Mouse (Mus musculus) MEL (cell line): ENCODE results near the gene Snrpd2. TPM values are rescaled to one million over a fixed set of nuclear protein-coding genes. Genes with fewer than 3 reads are reported as not detected.

Experiments
- DNase-seq: peaks from one replicate; pipeline ENCODE4 v3.0.0; 2011; ENCODE audit warnings: low read depth, low spot score
- H3K27ac ChIP-seq: 2 replicates; pipeline ENCODE4 v1.5.1; 2012; ENCODE audit warnings: low read depth, mild to moderate bottlenecking, control low read depth, low read length, moderate library complexity; ENCODE audit not compliant: control insufficient read depth
- H3K27me3 ChIP-seq, 2 experiments: fragments of 150-350 bp in 1 of 2; sonication (generic) in 1 of 2; 2 replicates each; pipeline ENCODE4 v1.6.1; 2012; ENCODE audit warnings: low read length in 2 of 2, mild to moderate bottlenecking in 2 of 2, improper control_type of control experiment in 1 of 2, moderate library complexity in 1 of 2; ENCODE audit not compliant: insufficient read depth in 2 of 2, control insufficient read depth in 1 of 2
- H3K36me3 ChIP-seq, 2 experiments: 2 replicates each; pipeline ENCODE4 v1.6.1; 2012 to 2014; ENCODE audit warnings: low read length in 2 of 2, improper control_type of control experiment in 1 of 2, inconsistent platforms in 1 of 2, mild to moderate bottlenecking in 1 of 2; ENCODE audit not compliant: insufficient read depth in 2 of 2, control insufficient read depth in 1 of 2
- H3K4me1 ChIP-seq, 2 experiments: fragments of 150-350 bp in 1 of 2; sonication (generic) in 1 of 2; 2 replicates each; pipeline ENCODE4 v1.6.1; 2012; ENCODE audit warnings: low read length in 2 of 2, improper control_type of control experiment in 1 of 2, mild to moderate bottlenecking in 1 of 2; ENCODE audit not compliant: insufficient read depth in 2 of 2, control insufficient read depth in 1 of 2
- H3K4me3 ChIP-seq, 2 experiments: fragments of 150-350 bp in 1 of 2; sonication (generic) in 1 of 2; 2 replicates each; pipeline ENCODE4 v1.5.1; 2012; ENCODE audit warnings: low read depth in 2 of 2, low read length in 2 of 2, mild to moderate bottlenecking in 2 of 2, moderate library complexity in 2 of 2, control low read depth in 1 of 2, improper control_type of control experiment in 1 of 2; ENCODE audit not compliant: control insufficient read depth in 1 of 2, insufficient read depth in 1 of 2
- H3K79me2 ChIP-seq: 2 replicates; pipeline ENCODE4 v1.6.1; 2012; ENCODE audit warnings: mild to moderate bottlenecking, low read length, moderate library complexity; ENCODE audit not compliant: control insufficient read depth, poor library complexity, insufficient read depth
- H3K9ac ChIP-seq: 2 replicates; pipeline ENCODE4 v1.6.1; 2012; ENCODE audit warnings: low read depth, mild to moderate bottlenecking, control low read depth, low read length, moderate library complexity; ENCODE audit not compliant: control insufficient read depth, poor library complexity, severe bottlenecking
- H3K9me3 ChIP-seq: fragments of 150-350 bp; sonication (generic); replicated peaks from 2 replicates; pipeline ENCODE4 v1.6.1; 2012; ENCODE audit warnings: mild to moderate bottlenecking, low read length, improper control_type of control experiment, moderate library complexity; ENCODE audit not compliant: insufficient read depth
- E2F4 ChIP-seq: IDR thresholded peaks from 2 replicates; pipeline ENCODE4 v1.6.1; 2011; ENCODE audit warnings: low read depth, low read length, improper control_type of control experiment, borderline replicate concordance
- ELF1 ChIP-seq: IDR thresholded peaks from 2 replicates; pipeline ENCODE4 v1.6.1; 2014; ENCODE audit warnings: low read depth, mild to moderate bottlenecking, inconsistent platforms, low read length, improper control_type of control experiment, moderate library complexity
- GATA1 ChIP-seq: IDR thresholded peaks from 2 replicates; pipeline ENCODE4 v1.6.1; 2011; ENCODE audit warnings: low read depth, low read length, improper control_type of control experiment
- KAT2A ChIP-seq: conservative IDR thresholded peaks from 2 replicates; pipeline ENCODE4 v1.6.1; 2012; ENCODE audit warnings: low read depth, low read length, improper control_type of control experiment, inconsistent platforms
- MAFK ChIP-seq: IDR thresholded peaks from 2 replicates; pipeline ENCODE4 v1.6.1; 2011; ENCODE audit warnings: low read depth, mild to moderate bottlenecking, low read length, improper control_type of control experiment, borderline replicate concordance
- MAX ChIP-seq: IDR thresholded peaks from 2 replicates; pipeline ENCODE4 v1.6.1; 2011; ENCODE audit warnings: low read length, improper control_type of control experiment
- MAZ ChIP-seq: IDR thresholded peaks from 2 replicates; pipeline ENCODE4 v1.6.1; 2012; ENCODE audit warnings: low read depth, mild to moderate bottlenecking, inconsistent platforms, low read length, improper control_type of control experiment
- MEF2A ChIP-seq: IDR thresholded peaks from 2 replicates; pipeline ENCODE4 v1.6.1; 2014; ENCODE audit warnings: low read depth, mild to moderate bottlenecking, inconsistent platforms, low read length, improper control_type of control experiment; ENCODE audit not compliant: poor library complexity, insufficient replicate concordance, severe bottlenecking; ENCODE audit errors: extremely low read depth
- MXI1 ChIP-seq: IDR thresholded peaks from 2 replicates; pipeline ENCODE4 v1.6.1; 2011; ENCODE audit warnings: mild to moderate bottlenecking, low read depth, low read length, improper control_type of control experiment
- MYB ChIP-seq: IDR thresholded peaks from 2 replicates; pipeline ENCODE4 v1.6.1; 2011; ENCODE audit warnings: mild to moderate bottlenecking, low read depth, low read length, improper control_type of control experiment
- MYC ChIP-seq: IDR thresholded peaks from 2 replicates; pipeline ENCODE4 v1.6.1; 2011; ENCODE audit warnings: low read depth, mild to moderate bottlenecking, low read length, improper control_type of control experiment, moderate library complexity
- NELFE ChIP-seq: IDR thresholded peaks from 2 replicates; pipeline ENCODE4 v1.6.1; 2011; ENCODE audit warnings: low read depth, low read length, improper control_type of control experiment
- POLR2AphosphoS2 ChIP-seq: IDR thresholded peaks from 2 replicates; pipeline ENCODE4 v1.6.1; 2011; ENCODE audit warnings: low read length, improper control_type of control experiment
- POLR2AphosphoS5 ChIP-seq: IDR thresholded peaks from 2 replicates; pipeline ENCODE4 v1.6.1; 2012; ENCODE audit warnings: low read depth, borderline replicate concordance, mild to moderate bottlenecking, inconsistent platforms, low read length, moderate library complexity, mixed read lengths
- SMC3 ChIP-seq: IDR thresholded peaks from 2 replicates; pipeline ENCODE4 v1.6.1; 2011; ENCODE audit warnings: low read depth, low read length, improper control_type of control experiment
- TAL1 ChIP-seq: IDR thresholded peaks from 2 replicates; pipeline ENCODE4 v1.6.1; 2012; ENCODE audit warnings: mild to moderate bottlenecking, inconsistent platforms, low read length, moderate library complexity, mixed read lengths
- TCF12 ChIP-seq: IDR thresholded peaks from 2 replicates; pipeline ENCODE4 v1.6.1; 2014; ENCODE audit warnings: low read depth, mild to moderate bottlenecking, inconsistent platforms, low read length, improper control_type of control experiment, moderate library complexity
- UBTF ChIP-seq: IDR thresholded peaks from 2 replicates; pipeline ENCODE4 v1.6.1; 2012; ENCODE audit warnings: low read depth, mild to moderate bottlenecking, inconsistent platforms, low read length, improper control_type of control experiment, moderate library complexity, borderline replicate concordance; ENCODE audit not compliant: insufficient read depth
- ZMIZ1 ChIP-seq: IDR thresholded peaks from 2 replicates; pipeline ENCODE4 v1.6.1; 2012; ENCODE audit warnings: low read depth, mild to moderate bottlenecking, inconsistent platforms, low read length, improper control_type of control experiment, moderate library complexity
- polyA plus RNA-seq, 2 experiments: library from polyadenylated mRNA; stranded (reverse) in 1 of 2; unstranded in 1 of 2; fragments of >175 nt in 1 of 2; fragments of >200 nt in 1 of 2; gene quantifications; 2 replicates each; pipeline versions ENCODE4 v1.2.1 to v1.2.4; 2012; ENCODE audit warnings: low replicate concordance in 2 of 2, low read depth in 1 of 2; ENCODE audit not compliant: insufficient read length in 2 of 2, insufficient read depth in 1 of 2, missing spikeins in 1 of 2
- total RNA-seq: library from RNA; depleted of rRNA; stranded (reverse); fragments of 300-350 nt; gene quantifications from 2 replicates; pipeline ENCODE4 v1.2.3, GENCODE M21; 2012; rRNA removed

The Snrpd2 gene
- total and polyA plus RNA-seq, 3 experiments = 234 to 345 TPM; not detected in 1

GRCm38 (mm10) chr7:19201660-19202059 lies 52.1 kb downstream of the Snrpd2 start:
- Histone ChIP-seq H3K9me3 (no peaks in the 10 kb centered on the region), H3K36me3 (no peaks in the 10 kb centered on the region), H3K4me3 (no peak overlapping the region), H3K27me3 (no peaks in the 10 kb centered on the region), H3K9ac (no peak overlapping the region), H3K27ac (no peak overlapping the region), H3K4me1 (no peaks in the 10 kb centered on the region), H3K79me2 (no peaks in the 10 kb centered on the region)
- DNase-seq = no peak
- TF ChIP-seq MAFK (no peak), ELF1 (no peak), ZMIZ1 (no peak), MYC (no peak), MAZ (no peak), TAL1 (no peak), E2F4 (no peak), MYB (no peak), UBTF (no peak), MXI1 (no peak)
- TF ChIP-seq, all 39 proteins: peak for 0

DNA sequence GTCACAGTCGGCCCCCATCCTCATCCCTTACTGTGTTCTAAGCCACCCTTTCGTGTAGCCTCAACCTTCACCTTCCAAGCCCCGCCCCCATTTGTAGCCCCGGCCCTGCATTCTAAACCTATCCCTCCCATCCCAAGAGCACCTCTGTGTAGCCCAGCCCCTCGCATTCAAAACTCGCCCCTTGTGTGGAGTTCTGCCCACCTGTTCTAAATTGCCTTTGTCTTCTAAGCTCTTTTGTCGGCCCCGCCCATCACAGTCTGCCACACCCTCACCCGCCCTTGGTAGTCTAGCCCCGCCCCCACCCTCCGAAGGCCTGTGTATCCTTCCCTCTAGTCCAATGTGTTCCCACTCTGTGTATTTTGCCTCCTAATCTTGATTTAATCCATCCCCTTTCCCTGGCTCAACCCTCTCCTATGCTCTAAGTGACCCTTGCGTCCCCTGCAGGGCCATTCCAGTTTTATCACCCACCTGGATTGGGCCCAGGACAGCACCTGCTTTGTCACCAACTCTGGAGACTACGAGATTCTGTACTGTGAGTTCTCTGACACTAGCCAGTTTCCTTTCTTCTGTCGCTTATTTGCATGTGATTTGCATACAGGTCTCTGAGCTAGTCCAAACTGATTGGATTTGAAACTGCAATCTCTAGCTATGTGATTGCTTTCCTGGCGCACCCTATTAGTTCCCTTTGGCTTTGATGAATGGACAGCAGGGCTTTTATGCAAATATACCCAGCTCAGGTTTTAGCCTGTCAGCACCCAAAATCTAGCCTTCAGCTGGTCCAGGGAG lies 52.7 kb downstream of the Snrpd2 start:
- TF ChIP-seq MXI1 (no peak), KAT2A (no peak), TCF12 (no peak), SMC3 (no peak), MEF2A (no peak), POLR2AphosphoS2 (no peak), MAZ (no peak), POLR2AphosphoS5 (no peak), NELFE (no peak), MAX (no peak), ELF1 (no peak), GATA1 (no peak), TAL1 (no peak), MYB (no peak)
- TF ChIP-seq, all 39 proteins: peak for 0

More for the DNA sequence above, 52.7 kb downstream of the Snrpd2 start:
- Histone ChIP-seq H3K36me3 (no peaks in the 10 kb centered on the region), H3K27ac (no peak overlapping the region), H3K9ac (no peak overlapping the region), H3K4me1 (no peaks in the 10 kb centered on the region), H3K4me3 (no peak overlapping the region), H3K27me3 (no peaks in the 10 kb centered on the region), H3K9me3 (no peaks in the 10 kb centered on the region), H3K79me2 (no peaks in the 10 kb centered on the region)
- no peak for DNase-seq

Other genes with a start within 250 kb of the Snrpd2 start
- gene Ccdc61, start 239.3 kb upstream of the Snrpd2 start, total RNA-seq = 19.7 TPM in 2 replicates
- 10 to 100 TPM in 1 of 2 experiments, not detected in 1; 69.8 TPM for gene Ccdc61, start 239.3 kb upstream of the Snrpd2 start, polyA plus RNA-seq
- gene Nova2, start 223.8 kb upstream of the Snrpd2 start, total RNA-seq = 0.03 and 0.04 TPM in 2 replicates
- gene Nova2, start 223.8 kb upstream of the Snrpd2 start, polyA plus RNA-seq = under 1 TPM in 1 of 2 experiments, not detected in 1; 0.22 TPM
- gene Nanos2, start 162.3 kb upstream of the Snrpd2 start, total RNA-seq = not detected in 2 replicates
- gene Nanos2, start 162.3 kb upstream of the Snrpd2 start, polyA plus RNA-seq = not detected
- 0.95 and 1.2 TPM in 2 replicates for gene Mypop, start 158.5 kb upstream of the Snrpd2 start, total RNA-seq
- 1 to 10 TPM in 1 of 2 experiments, not detected in 1; 6.5 TPM for gene Mypop, start 158.5 kb upstream of the Snrpd2 start, polyA plus RNA-seq
- gene Irf2bp1, start 145.7 kb upstream of the Snrpd2 start, total RNA-seq = 27.8 and 33.1 TPM in 2 replicates
- gene Irf2bp1, start 145.7 kb upstream of the Snrpd2 start, polyA plus RNA-seq = 10 to 100 TPM in 1 of 2 experiments, not detected in 1; 41.1 TPM
- gene Foxa3, start 126.2 kb upstream of the Snrpd2 start, total RNA-seq = not detected in 2 replicates
- gene Foxa3, start 126.2 kb upstream of the Snrpd2 start, polyA plus RNA-seq = not detected
- 108 and 122 TPM in 2 replicates for gene Sympk, start 125.3 kb upstream of the Snrpd2 start, total RNA-seq
- 100 to 1,000 TPM in 1 of 2 experiments, not detected in 1; 226 TPM for gene Sympk, start 125.3 kb upstream of the Snrpd2 start, polyA plus RNA-seq
- gene Rsph6a, start 95.0 kb upstream of the Snrpd2 start, total RNA-seq = 0.16 and 0.23 TPM in 2 replicates
- gene Rsph6a, start 95.0 kb upstream of the Snrpd2 start, polyA plus RNA-seq = under 1 TPM in 1 of 2 experiments, not detected in 1; 0.04 TPM
- 18.3 and 19.4 TPM in 2 replicates for gene Dmwd, start 73.5 kb upstream of the Snrpd2 start, total RNA-seq
- gene Dmwd, start 73.5 kb upstream of the Snrpd2 start, polyA plus RNA-seq = 10 to 100 TPM; 51.5 to 70.3 TPM
- gene Dmpk, start 65.9 kb upstream of the Snrpd2 start, total RNA-seq = 4.1 and 5.4 TPM in 2 replicates
- gene Dmpk, start 65.9 kb upstream of the Snrpd2 start, polyA plus RNA-seq = 10 to 100 TPM in 1 of 2 experiments, not detected in 1; 29.3 TPM
- 2.7 and 3.0 TPM in 2 replicates for gene Six5, start 55.1 kb upstream of the Snrpd2 start, total RNA-seq
- gene Six5, start 55.1 kb upstream of the Snrpd2 start, polyA plus RNA-seq = 1 to 10 TPM in 1 of 2 experiments, not detected in 1; 7.7 TPM
- not detected in 2 replicates for gene Gm4969, start 31.4 kb upstream of the Snrpd2 start, total RNA-seq
- not detected for gene Gm4969, start 31.4 kb upstream of the Snrpd2 start, polyA plus RNA-seq
- 11.5 and 13.7 TPM in 2 replicates for gene Fbxo46, start 29.9 kb upstream of the Snrpd2 start, total RNA-seq
- gene Fbxo46, start 29.9 kb upstream of the Snrpd2 start, polyA plus RNA-seq = 10 to 100 TPM in 1 of 2 experiments, not detected in 1; 10.1 TPM
- gene Qpctl, start 431 bp upstream of the Snrpd2 start, total RNA-seq = 3.1 and 3.4 TPM in 2 replicates
- gene Qpctl, start 431 bp upstream of the Snrpd2 start, polyA plus RNA-seq = 1 to 10 TPM in 1 of 2 experiments, not detected in 1; 6.5 TPM
- 0.49 and 0.65 TPM in 2 replicates for gene Gipr, start 16.4 kb downstream of the Snrpd2 start, total RNA-seq
- gene Gipr, start 16.4 kb downstream of the Snrpd2 start, polyA plus RNA-seq = 1 to 10 TPM in 1 of 2 experiments, not detected in 1; 2.1 TPM
- 22.0 and 25.1 TPM in 2 replicates for gene Eml2, start 26.7 kb downstream of the Snrpd2 start, total RNA-seq
- 10 to 100 TPM in 1 of 2 experiments, not detected in 1; 43.6 TPM for gene Eml2, start 26.7 kb downstream of the Snrpd2 start, polyA plus RNA-seq
- 0.07 and 0.19 TPM in 2 replicates for gene Gpr4, start 62.8 kb downstream of the Snrpd2 start, total RNA-seq
- under 1 TPM in 1 of 2 experiments, not detected in 1; 0.15 TPM for gene Gpr4, start 62.8 kb downstream of the Snrpd2 start, polyA plus RNA-seq
- gene Opa3, start 78.6 kb downstream of the Snrpd2 start, total RNA-seq = 16.3 and 18.5 TPM in 2 replicates
- 10 to 100 TPM; 37.2 to 85.4 TPM for gene Opa3, start 78.6 kb downstream of the Snrpd2 start, polyA plus RNA-seq
- 121 and 130 TPM in 2 replicates for gene Vasp, start 122.1 kb downstream of the Snrpd2 start, total RNA-seq
- gene Vasp, start 122.1 kb downstream of the Snrpd2 start, polyA plus RNA-seq = 100 to 1,000 TPM in 1 of 2 experiments, not detected in 1; 185 TPM
- not detected in 2 replicates for gene Ppm1n, start 130.3 kb downstream of the Snrpd2 start, total RNA-seq
- not detected for gene Ppm1n, start 130.3 kb downstream of the Snrpd2 start, polyA plus RNA-seq
- gene Rtn2, start 132.9 kb downstream of the Snrpd2 start, total RNA-seq = 0.27 and 0.52 TPM in 2 replicates
- gene Rtn2, start 132.9 kb downstream of the Snrpd2 start, polyA plus RNA-seq = 1 to 10 TPM in 1 of 2 experiments, not detected in 1; 1.4 TPM
- gene Fosb, start 160.3 kb downstream of the Snrpd2 start, total RNA-seq = 0.04 and 0.10 TPM in 2 replicates
- gene Fosb, start 160.3 kb downstream of the Snrpd2 start, polyA plus RNA-seq = under 1 TPM in 1 of 2 experiments, not detected in 1; 0.49 TPM
- 22.2 and 25.9 TPM in 2 replicates for gene Ercc1, start 195.1 kb downstream of the Snrpd2 start, total RNA-seq
- 10 to 100 TPM in 1 of 2 experiments, not detected in 1; 37.5 TPM for gene Ercc1, start 195.1 kb downstream of the Snrpd2 start, polyA plus RNA-seq
- gene Cd3eap, start 209.8 kb downstream of the Snrpd2 start, total RNA-seq = 26.2 and 43.9 TPM in 2 replicates
- 10 to 100 TPM in 1 of 2 experiments, not detected in 1; 49.8 TPM for gene Cd3eap, start 209.8 kb downstream of the Snrpd2 start, polyA plus RNA-seq
- 1.0 and 1.5 TPM in 2 replicates for gene Ppp1r13l, start 210.0 kb downstream of the Snrpd2 start, total RNA-seq
- 10 to 100 TPM in 1 of 2 experiments, not detected in 1; 15.9 TPM for gene Ppp1r13l, start 210.0 kb downstream of the Snrpd2 start, polyA plus RNA-seq
- 29.4 and 34.4 TPM in 2 replicates for gene Ercc2, start 232.3 kb downstream of the Snrpd2 start, total RNA-seq
- gene Ercc2, start 232.3 kb downstream of the Snrpd2 start, polyA plus RNA-seq = 10 to 100 TPM in 1 of 2 experiments, not detected in 1; 44.5 TPM